Mouse (Mus musculus): ENCODE data around the gene Gad1. TPM values are rescaled to one million over a fixed set of nuclear protein-coding genes. Genes with fewer than 3 reads are reported as not detected.

Gad1 gene
- polyA plus RNA-seq (2021; fragmentation: Nextera tagmentation): 142 and 198 TPM in 2 replicates
- long read RNA-seq, experiment 1, transcript Gad1-201 (17 exons, 3,355 nt): major isoform, 1,254 of 1,652 reads
- long read RNA-seq, experiment 1, partial matches to known transcripts: 303 of 1,652 reads
- long read RNA-seq, experiment 1, other reads (novel, unspliced or antisense): 95 of 1,652 reads
- long read RNA-seq, experiment 2, transcript Gad1-201 (17 exons, 3,355 nt): major isoform, 104 of 227 reads
- long read RNA-seq, experiment 2, partial matches to known transcripts: 112 of 227 reads
- long read RNA-seq, experiment 2, other reads (novel, unspliced or antisense): 11 of 227 reads

DNA sequence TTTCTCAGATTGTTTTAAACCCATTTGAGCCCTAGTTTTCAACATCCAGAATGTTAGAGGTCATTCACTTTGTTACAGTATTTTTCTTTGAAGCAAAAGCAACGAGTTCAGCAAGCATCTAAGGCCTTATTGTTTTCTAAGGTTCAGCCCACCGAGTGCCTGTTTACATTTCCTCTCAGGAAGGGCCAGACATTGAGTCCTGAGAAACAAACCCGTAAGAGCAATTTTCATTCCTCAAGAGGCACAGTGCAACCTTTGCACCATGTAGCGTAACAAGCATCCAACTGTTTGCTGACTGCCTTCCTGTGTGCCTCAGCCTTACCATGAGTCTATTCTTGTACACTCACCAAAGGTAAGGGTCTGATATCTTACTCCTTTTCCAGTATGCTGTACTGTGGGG is at the start of gene Gad1:
Gad1 (plus strand) TSS at position 301 of the 400 bp plus-strand sequence.

DNA sequence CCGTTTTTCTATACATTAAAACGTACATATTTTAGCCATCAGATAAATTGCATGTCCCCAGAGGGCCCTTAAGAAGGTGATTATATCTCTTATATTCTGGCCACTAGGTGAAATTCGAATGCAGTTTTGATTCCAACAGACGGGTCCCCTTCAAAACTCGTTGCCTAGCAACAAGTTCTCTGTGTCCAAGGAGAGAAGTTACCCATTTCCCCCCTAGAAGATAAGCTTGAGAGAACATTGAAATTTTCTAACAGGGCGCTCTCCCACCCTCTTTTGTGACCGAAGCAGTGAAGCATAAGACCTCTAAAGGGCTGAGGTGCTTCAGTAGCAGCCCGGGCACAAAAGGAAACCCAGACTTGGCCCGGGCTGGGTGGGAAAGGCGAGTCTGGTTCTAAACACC is 44.4 kb upstream of the Gad1 start, which contains the start of gene Erich2:
Erich2 (plus strand) TSS at position 324 of the 400 bp plus-strand sequence.

Other genes with a start within 250 kb of the Gad1 start
- 0.58 TPM in 1 of 2 replicates, not detected in the other for gene Sp5, start 78.1 kb upstream of the Gad1 start, polyA plus RNA-seq (2021; fragmentation: Nextera tagmentation)
- 1.3 and 1.4 TPM in 2 replicates for gene Erich2, start 44.3 kb upstream of the Gad1 start, polyA plus RNA-seq (2021; fragmentation: Nextera tagmentation)
- gene Gorasp2, start 108.5 kb downstream of the Gad1 start, polyA plus RNA-seq (2021; fragmentation: Nextera tagmentation): 85.3 and 106 TPM in 2 replicates
- gene Gm26558, start 109.0 kb downstream of the Gad1 start, polyA plus RNA-seq (2021; fragmentation: Nextera tagmentation): 1.5 and 2.6 TPM in 2 replicates

All from left cerebral cortex, adult 6 months (tissue).